Mouse (Mus musculus): ENCODE data around the gene Abcg4. TPM values are rescaled to one million over a fixed set of nuclear protein-coding genes. Genes with fewer than 3 reads are reported as not detected.
A peak's percentile ranks its signal among the peaks of the same experiment; 100 is the strongest.

Gene Abcg4
- polyA plus RNA-seq, 1 experiment from 2014 or later = 5.7 TPM

GRCm38 (mm10) chr9:44243621-44244020 lies 44.8 kb downstream of the Abcg4 start:
- DNase-seq (ENCODE audit: low spot score) (no peak), ATAC-seq (ENCODE audit: low FRiP score) (no peak)
- H3K4me3 ChIP-seq (ENCODE audit: low read depth, low read length) = no peak overlapping the region
- no peak overlapping the region for H3K27ac ChIP-seq (ENCODE audit: low read depth, low read length)
- no peaks in the 10 kb centered on the region for H3K27me3 ChIP-seq (ENCODE audit: control insufficient read depth, insufficient read depth, low read length)
- no peaks in the 10 kb centered on the region for H3K36me3 ChIP-seq (ENCODE audit: control insufficient read depth, insufficient read depth, low read length)
- H3K9me3 ChIP-seq (ENCODE audit: control insufficient read depth, low read length) = no peaks in the 10 kb centered on the region
- WGBS = 63% methylated on average over 2 of the region's 2 CpGs
- H3K9ac ChIP-seq (ENCODE audit: low read depth, low read length) = no peak overlapping the region
- no peaks in the 10 kb centered on the region for H3K4me1 ChIP-seq (replicated peaks; ENCODE audit: control insufficient read depth, insufficient read depth, low read length)
- H3K4me2 ChIP-seq (replicated peaks; ENCODE audit: low read depth, low read length) = no peak overlapping the region

- H3K4me1 ChIP-seq (replicated peaks; ENCODE audit: control insufficient read depth, insufficient read depth, low read length) = no peaks in the 10 kb centered on the region
- H3K4me2 ChIP-seq (replicated peaks; ENCODE audit: low read depth, low read length) = no peak overlapping the region
- H3K36me3 ChIP-seq (ENCODE audit: control insufficient read depth, insufficient read depth, low read length) = no peaks in the 10 kb centered on the region
- WGBS = 74% methylated on average over 9 of the region's 9 CpGs
- DNase-seq (ENCODE audit: low spot score) (no peak), ATAC-seq (ENCODE audit: low FRiP score) (no peak)
- H3K27ac ChIP-seq (ENCODE audit: low read depth, low read length) = no peak overlapping the region
- H3K9ac ChIP-seq (ENCODE audit: low read depth, low read length) = 0 out of 2 replicates have a peak overlapping the region, but pooled peaks have one; percentile 27
- no peaks in the 10 kb centered on the region for H3K27me3 ChIP-seq (ENCODE audit: control insufficient read depth, insufficient read depth, low read length)
- no peaks in the 10 kb centered on the region for H3K9me3 ChIP-seq (ENCODE audit: control insufficient read depth, low read length)
- no peak overlapping the region for H3K4me3 ChIP-seq (ENCODE audit: low read depth, low read length)
Measured at GRCm38 (mm10) chr9:44241418-44241817, 47.0 kb downstream of the Abcg4 start.

- 0 out of 2 replicates have a peak overlapping the region, but pooled peaks have one; percentile 27 for H3K9ac ChIP-seq (ENCODE audit: low read depth, low read length)
- no peaks in the 10 kb centered on the region for H3K27me3 ChIP-seq (ENCODE audit: control insufficient read depth, insufficient read depth, low read length)
- H3K36me3 ChIP-seq (ENCODE audit: control insufficient read depth, insufficient read depth, low read length) = no peaks in the 10 kb centered on the region
- ATAC-seq (ENCODE audit: low FRiP score) = no peak
- no peaks in the 10 kb centered on the region for H3K9me3 ChIP-seq (ENCODE audit: control insufficient read depth, low read length)
- H3K27ac ChIP-seq (ENCODE audit: low read depth, low read length) = no peak overlapping the region
- H3K4me1 ChIP-seq (replicated peaks; ENCODE audit: control insufficient read depth, insufficient read depth, low read length) = no peaks in the 10 kb centered on the region
- DNase-seq (ENCODE audit: low spot score) = no peak
- no peak overlapping the region for H3K4me3 ChIP-seq (ENCODE audit: low read depth, low read length)
- WGBS = 42% methylated on average over 5 of the region's 5 CpGs
- H3K4me2 ChIP-seq (replicated peaks; ENCODE audit: low read depth, low read length) = no peak overlapping the region
Measured at GRCm38 (mm10) chr9:44240911-44241310, 47.5 kb downstream of the Abcg4 start.

- ATAC-seq (ENCODE audit: low FRiP score) (no peak), DNase-seq (ENCODE audit: low spot score) (no peak)
- Histone ChIP-seq H3K27me3 (ENCODE audit: control insufficient read depth, insufficient read depth, low read length) (no peaks in the 10 kb centered on the region), H3K36me3 (ENCODE audit: control insufficient read depth, insufficient read depth, low read length) (no peaks in the 10 kb centered on the region), H3K4me1 (replicated peaks; ENCODE audit: control insufficient read depth, insufficient read depth, low read length) (no peaks in the 10 kb centered on the region), H3K9me3 (ENCODE audit: control insufficient read depth, low read length) (no peaks in the 10 kb centered on the region), H3K4me2 (replicated peaks; ENCODE audit: low read depth, low read length) (no peak within 1 kb of the TSS), H3K4me3 (ENCODE audit: low read depth, low read length) (no peak within 1 kb of the TSS), H3K9ac (ENCODE audit: low read depth, low read length) (0 out of 2 replicates have a peak within 1 kb of the TSS, but pooled peaks have one; percentile 27), H3K27ac (ENCODE audit: low read depth, low read length) (no peak within 1 kb of the TSS)
- WGBS = 62% methylated on average over 2 of the region's 2 CpGs
Measured at GRCm38 (mm10) chr9:44240399-44240798, 48.0 kb downstream of the Abcg4 start, which contains the start of gene Ccdc153. Ccdc153 (plus strand) TSS chr9:44240676.

GRCm38 (mm10) chr9:44239447-44239846 lies 49.0 kb downstream of the Abcg4 start:
- Histone ChIP-seq H3K9ac (ENCODE audit: low read depth, low read length) (no peak overlapping the region), H3K4me3 (ENCODE audit: low read depth, low read length) (no peak overlapping the region), H3K27me3 (ENCODE audit: control insufficient read depth, insufficient read depth, low read length) (no peaks in the 10 kb centered on the region), H3K4me1 (replicated peaks; ENCODE audit: control insufficient read depth, insufficient read depth, low read length) (no peaks in the 10 kb centered on the region), H3K4me2 (replicated peaks; ENCODE audit: low read depth, low read length) (no peak overlapping the region), H3K9me3 (ENCODE audit: control insufficient read depth, low read length) (no peaks in the 10 kb centered on the region), H3K36me3 (ENCODE audit: control insufficient read depth, insufficient read depth, low read length) (no peaks in the 10 kb centered on the region), H3K27ac (ENCODE audit: low read depth, low read length) (no peak overlapping the region)
- ATAC-seq (ENCODE audit: low FRiP score) (no peak), DNase-seq (ENCODE audit: low spot score) (peak; percentile 82)
- WGBS = 13% methylated on average over 5 of the region's 5 CpGs

GRCm38 (mm10) chr9:44238501-44239190 lies 49.8 kb downstream of the Abcg4 start:
- DNase-seq (ENCODE audit: low spot score) (no peak), ATAC-seq (ENCODE audit: low FRiP score) (no peak)
- Histone ChIP-seq H3K36me3 (ENCODE audit: control insufficient read depth, insufficient read depth, low read length) (no peaks in the 10 kb centered on the region), H3K9me3 (ENCODE audit: control insufficient read depth, low read length) (no peaks in the 10 kb centered on the region), H3K9ac (ENCODE audit: low read depth, low read length) (no peak overlapping the region), H3K27ac (ENCODE audit: low read depth, low read length) (no peak overlapping the region), H3K27me3 (ENCODE audit: control insufficient read depth, insufficient read depth, low read length) (no peaks in the 10 kb centered on the region), H3K4me1 (replicated peaks; ENCODE audit: control insufficient read depth, insufficient read depth, low read length) (no peaks in the 10 kb centered on the region), H3K4me3 (ENCODE audit: low read depth, low read length) (no peak overlapping the region), H3K4me2 (replicated peaks; ENCODE audit: low read depth, low read length) (no peak overlapping the region)
- 82% methylated on average over 17 of the region's 17 CpGs for WGBS

- H3K27me3 ChIP-seq (ENCODE audit: control insufficient read depth, insufficient read depth, low read length) = no peaks in the 10 kb centered on the region
- WGBS = 80% methylated on average over 4 of the region's 4 CpGs
- DNase-seq (ENCODE audit: low spot score) = no peak
- no peak overlapping the region for H3K4me3 ChIP-seq (ENCODE audit: low read depth, low read length)
- H3K27ac ChIP-seq (ENCODE audit: low read depth, low read length) = no peak overlapping the region
- H3K4me2 ChIP-seq (replicated peaks; ENCODE audit: low read depth, low read length) = no peak overlapping the region
- no peaks in the 10 kb centered on the region for H3K9me3 ChIP-seq (ENCODE audit: control insufficient read depth, low read length)
- ATAC-seq (ENCODE audit: low FRiP score) = no peak
- no peak overlapping the region for H3K9ac ChIP-seq (ENCODE audit: low read depth, low read length)
- H3K36me3 ChIP-seq (ENCODE audit: control insufficient read depth, insufficient read depth, low read length) = no peaks in the 10 kb centered on the region
- no peaks in the 10 kb centered on the region for H3K4me1 ChIP-seq (replicated peaks; ENCODE audit: control insufficient read depth, insufficient read depth, low read length)
Measured at GRCm38 (mm10) chr9:44237128-44237527, 51.3 kb downstream of the Abcg4 start.

GRCm38 (mm10) chr9:44236601-44237000 lies 51.8 kb downstream of the Abcg4 start:
- no peak overlapping the region for H3K4me2 ChIP-seq (replicated peaks; ENCODE audit: low read depth, low read length)
- ATAC-seq (ENCODE audit: low FRiP score) = no peak
- no peaks in the 10 kb centered on the region for H3K4me1 ChIP-seq (replicated peaks; ENCODE audit: control insufficient read depth, insufficient read depth, low read length)
- H3K4me3 ChIP-seq (ENCODE audit: low read depth, low read length) = no peak overlapping the region
- no peaks in the 10 kb centered on the region for H3K27me3 ChIP-seq (ENCODE audit: control insufficient read depth, insufficient read depth, low read length)
- no peak overlapping the region for H3K27ac ChIP-seq (ENCODE audit: low read depth, low read length)
- no peak overlapping the region for H3K9ac ChIP-seq (ENCODE audit: low read depth, low read length)
- no peak for DNase-seq (ENCODE audit: low spot score)
- WGBS = 46% methylated on average over 4 of the region's 4 CpGs
- no peaks in the 10 kb centered on the region for H3K9me3 ChIP-seq (ENCODE audit: control insufficient read depth, low read length)
- H3K36me3 ChIP-seq (ENCODE audit: control insufficient read depth, insufficient read depth, low read length) = no peaks in the 10 kb centered on the region
